Mouse (Mus musculus) stomach, embryonic 14.5 days (tissue): ENCODE data around the gene Lyar. TPM values are rescaled to one million over a fixed set of nuclear protein-coding genes. Genes with fewer than 3 reads are reported as not detected.

Source experiments
- ATAC-seq: fragments of 200-750 bp; cut with Nextera tagmentation; 2 replicates; pipeline ENCODE4 v1.8.0; 2017; ENCODE audit warnings: low read depth, moderate TSS enrichment; ENCODE audit not compliant: insufficient number of reproducible peaks, insufficient read depth, low FRiP score
- H3K27ac ChIP-seq: fragments of 300-500 bp; sonication (generic); 2 replicates; pipeline ENCODE4 v1.5.1; 2014; ENCODE audit warnings: mild to moderate bottlenecking, low read length, moderate library complexity, mixed read lengths
- H3K27me3 ChIP-seq: fragments of 300-500 bp; sonication (generic); 2 replicates; pipeline ENCODE4 v1.6.1; 2014; ENCODE audit warnings: low read length, control low read depth, mixed read lengths; ENCODE audit not compliant: control insufficient read depth, insufficient read depth
- H3K36me3 ChIP-seq: fragments of 300-500 bp; sonication (generic); 2 replicates; pipeline ENCODE4 v1.6.1; 2014; ENCODE audit warnings: mild to moderate bottlenecking, control low read depth, low read length, moderate library complexity, mixed read lengths; ENCODE audit not compliant: control insufficient read depth, insufficient read depth
- H3K4me1 ChIP-seq: fragments of 300-500 bp; sonication (generic); 2 replicates; pipeline ENCODE4 v1.6.1; 2014; ENCODE audit warnings: low read length, control low read depth, mixed read lengths; ENCODE audit not compliant: control insufficient read depth, insufficient read depth
- H3K4me2 ChIP-seq: fragments of 300-500 bp; sonication (generic); replicated peaks from 2 replicates; pipeline ENCODE4 v1.6.1; 2014; ENCODE audit warnings: low read depth, low read length, control low read depth
- H3K4me3 ChIP-seq: fragments of 300-500 bp; sonication (generic); 2 replicates; pipeline ENCODE4 v1.5.1; 2014; ENCODE audit warnings: low read depth, low read length, control low read depth
- H3K9ac ChIP-seq: fragments of 300-500 bp; sonication (generic); replicated peaks from 2 replicates; pipeline ENCODE4 v1.6.1; 2014; ENCODE audit warnings: low read depth, mild to moderate bottlenecking, control low read depth, low read length, moderate library complexity, mixed read lengths
- H3K9me3 ChIP-seq: fragments of 300-500 bp; sonication (generic); 2 replicates; pipeline ENCODE4 v1.6.1; 2016; ENCODE audit warnings: low read depth, low read length, control low read depth; ENCODE audit not compliant: control insufficient read depth
- WGBS: fragments of 180-500 bp; shearing (Covaris S2); extraction: QIAGEN DNeasy Blood & Tissue Kit; methylation state at CpG from one replicate; pipeline ENCODE4 v1.1.7; 2014; 5-methylcytosine and 5-hydroxymethylcytosine counted together
- polyA plus RNA-seq: library from polyadenylated mRNA; unstranded; fragments of >200 nt; fragmentation: Nextera tagmentation; extraction: Ambion mirVana; gene quantifications from 2 replicates; pipeline ENCODE4 v1.2.1, GENCODE M21; 2014

The Lyar gene
- polyA plus RNA-seq, 1 experiment from 2014 or later, result 90.3 TPM

DNA sequence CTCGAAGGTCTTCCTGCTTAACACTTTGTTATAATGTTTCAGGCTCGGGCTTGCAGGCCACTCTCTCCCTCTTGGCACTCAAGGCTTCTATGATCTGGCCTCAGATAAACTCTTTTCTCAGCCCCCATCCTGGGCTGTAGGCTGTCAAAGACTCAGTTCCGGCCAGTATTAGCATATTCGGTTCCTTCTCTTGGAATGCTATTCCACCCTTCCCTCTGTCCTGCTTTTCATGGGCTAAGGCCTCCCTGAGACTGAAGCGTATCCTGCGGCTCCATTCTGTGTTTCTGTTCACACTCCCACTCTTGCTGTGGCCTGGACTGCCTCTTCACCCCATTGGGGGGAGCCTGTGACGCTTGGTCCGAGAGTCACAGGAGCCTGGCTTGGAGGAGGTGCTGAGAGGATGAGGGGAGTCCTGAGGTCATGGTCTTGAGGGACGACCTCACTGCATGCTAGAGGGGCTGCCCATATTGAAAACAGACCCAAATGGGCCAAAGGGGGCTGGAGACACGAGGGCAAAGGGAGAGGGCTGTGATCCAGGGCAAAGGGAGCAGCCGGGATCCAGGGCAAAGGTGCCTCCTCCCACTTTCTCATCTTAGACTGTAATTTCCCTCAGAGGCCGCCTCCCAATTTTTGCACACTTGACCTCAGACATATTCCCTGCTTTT lies 57.8 kb downstream of the Lyar start:
- ATAC-seq, result no peak
- no peaks in the 10 kb centered on the region for H3K36me3 ChIP-seq
- 15% methylated on average over 12 of the region's 12 CpGs for WGBS
- H3K27me3 ChIP-seq, result peaks cover 40% of the 10 kb centered on the region
- H3K9me3 ChIP-seq, result no peaks in the 10 kb centered on the region
- peak overlapping the region; percentile 37; the same call in 1 of the 2 replicates for H3K4me2 ChIP-seq
- no peak overlapping the region for H3K27ac ChIP-seq
- H3K9ac ChIP-seq, result no peak overlapping the region
- H3K4me1 ChIP-seq, result peaks cover 11% of the 10 kb centered on the region; the same call in 1 of the 2 replicates
- no peak overlapping the region for H3K4me3 ChIP-seq

DNA sequence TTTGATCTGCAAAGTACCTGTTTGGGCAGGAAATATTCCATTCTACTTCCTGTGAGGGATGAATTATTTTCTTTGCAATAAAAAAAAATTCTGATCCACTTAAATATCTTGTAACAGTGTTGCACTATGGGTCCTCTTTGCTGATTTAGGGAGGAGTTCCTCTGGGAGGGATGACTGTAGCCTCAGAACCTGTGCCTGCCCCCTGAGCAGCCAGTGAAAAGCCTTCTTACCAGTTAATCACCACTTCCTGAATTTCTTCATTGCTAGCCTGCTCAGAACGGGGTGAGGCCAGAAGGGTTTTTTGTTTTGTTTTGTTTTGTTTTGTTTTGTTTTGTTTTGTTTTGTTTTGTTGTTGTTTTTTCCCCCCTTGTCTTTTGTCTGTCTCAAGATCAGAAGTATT lies 59.8 kb downstream of the Lyar start:
- peaks cover 32% of the 10 kb centered on the region for H3K27me3 ChIP-seq
- H3K36me3 ChIP-seq, result no peaks in the 10 kb centered on the region
- H3K4me3 ChIP-seq, result no peak overlapping the region
- no peak overlapping the region for H3K9ac ChIP-seq
- H3K9me3 ChIP-seq, result no peaks in the 10 kb centered on the region
- no peak overlapping the region for H3K4me2 ChIP-seq
- peaks cover 11% of the 10 kb centered on the region; the same call in 1 of the 2 replicates for H3K4me1 ChIP-seq
- H3K27ac ChIP-seq, result no peak overlapping the region
- no peak for ATAC-seq
- WGBS, result 50% methylated on average over 1 of the region's 1 CpGs

Other genes with a start within 250 kb of the Lyar start
- 42.2 and 47.6 TPM in 2 replicates for gene Stx18, start 181.7 kb upstream of the Lyar start, polyA plus RNA-seq
- 21.9 and 22.2 TPM in 2 replicates for gene Nsg1, start 60.6 kb upstream of the Lyar start, polyA plus RNA-seq
- 13.9 and 17.1 TPM in 2 replicates for gene Zbtb49, start within 50 bp of the Lyar start, polyA plus RNA-seq
- gene Tmem128, start 39.7 kb downstream of the Lyar start, polyA plus RNA-seq, result 77.0 and 78.4 TPM in 2 replicates
- gene Otop1, start 55.5 kb downstream of the Lyar start, polyA plus RNA-seq, result 0.11 TPM in 1 of 2 replicates, not detected in the other
- not detected in 2 replicates for gene Drd5, start 98.9 kb downstream of the Lyar start, polyA plus RNA-seq